Mouse (Mus musculus) layer of hippocampus, postnatal 10 days (tissue): Measurements from ENCODE around the gene A4gnt. TPM values are rescaled to one million over a fixed set of nuclear protein-coding genes. Genes with fewer than 3 reads are reported as not detected.

ENCODE experiments used
- DNase-seq, 2 experiments: peaks; one replicate each; pipeline ENCODE4 v3.0.0; 2021; ENCODE audit warnings: low spot score in 2 of 2
- total RNA-seq, 2 experiments: library from RNA; stranded (reverse); gene quantifications; 2 replicates each; pipeline ENCODE4 v1.2.3; 2021

Gene A4gnt
- total RNA-seq, 2 experiments from 2014 or later: not detected

DNA sequence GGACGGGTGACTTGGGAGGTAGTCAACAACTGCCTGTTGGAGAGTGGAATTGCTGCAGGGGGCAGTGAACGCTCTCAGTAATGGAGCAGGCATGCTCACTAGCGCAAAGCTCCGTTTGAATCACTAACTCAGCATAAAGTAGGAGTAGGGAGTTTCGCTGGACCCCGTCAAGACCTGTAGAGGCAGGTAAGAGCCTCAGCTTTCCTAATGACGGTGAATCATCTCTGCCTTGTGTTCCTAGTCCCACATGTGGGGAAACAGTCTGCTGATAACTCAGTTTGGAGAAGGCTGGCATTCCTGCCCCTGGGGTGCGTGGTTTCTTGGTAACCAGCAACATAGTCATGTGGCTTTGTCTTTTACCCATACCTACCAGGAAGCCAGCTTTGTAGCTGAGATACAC lies 20.0 kb downstream of the A4gnt start:
- DNase-seq: peak; percentile 25 to 34

DNA sequence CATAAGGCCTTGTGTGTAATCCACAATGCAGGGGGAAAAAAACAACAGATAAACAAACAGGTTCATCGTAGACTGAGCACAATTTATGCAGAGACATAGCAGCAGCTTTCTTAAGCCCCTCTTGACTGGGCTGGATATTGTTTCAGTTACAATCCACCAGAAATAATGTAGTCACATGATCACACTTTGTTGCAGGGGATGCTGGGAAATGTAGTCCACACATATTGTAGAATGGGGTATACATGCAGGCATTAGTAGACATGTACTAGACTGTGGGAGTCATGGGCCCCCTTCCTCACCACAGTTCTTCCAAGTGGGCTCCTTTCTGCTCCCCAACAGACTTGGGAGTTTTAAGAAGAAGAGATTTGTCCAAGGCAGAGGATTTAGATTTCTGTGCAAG lies 24.5 kb downstream of the A4gnt start:
- no peak for DNase-seq

DNA sequence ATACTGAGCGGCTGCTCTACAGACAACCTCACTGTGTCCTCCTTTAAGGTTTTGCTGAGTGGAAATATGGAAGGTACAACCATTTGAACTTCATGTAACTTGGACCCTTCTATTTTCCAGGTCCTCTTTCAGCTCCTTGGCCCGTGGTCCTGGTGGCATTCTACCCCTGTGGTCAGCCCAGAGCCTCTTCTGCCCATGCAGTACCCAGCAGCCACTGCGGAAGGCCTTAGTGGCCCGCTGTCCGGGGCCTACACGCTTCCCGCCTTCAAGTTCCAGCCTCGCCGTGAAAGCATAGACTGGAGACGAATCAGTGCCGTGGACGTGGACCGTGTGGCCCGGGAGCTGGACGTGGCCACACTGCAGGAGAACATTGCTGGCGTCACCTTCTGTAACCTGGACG lies 24.9 kb downstream of the A4gnt start:
- no peak for DNase-seq

DNA sequence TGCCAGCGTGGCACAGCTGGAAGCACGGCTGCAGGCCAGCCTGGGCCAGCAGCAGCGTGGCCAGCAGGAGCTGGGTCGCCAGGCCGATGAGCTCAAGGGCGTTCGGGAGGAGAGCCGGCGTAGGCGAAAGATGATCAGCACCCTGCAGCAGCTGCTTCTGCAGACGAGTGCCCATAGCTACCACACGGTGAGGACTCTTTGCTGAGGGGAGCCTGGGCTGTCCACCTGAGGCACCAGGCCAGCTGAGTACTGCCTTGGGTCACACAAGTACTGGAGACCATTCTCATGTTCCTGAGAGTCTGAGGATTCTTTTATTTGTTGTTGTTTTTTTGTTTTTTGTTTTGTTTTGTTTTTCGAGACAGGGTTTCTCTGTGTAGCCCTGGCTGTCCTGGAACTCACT lies 25.4 kb downstream of the A4gnt start:
- DNase-seq: no peak

DNA sequence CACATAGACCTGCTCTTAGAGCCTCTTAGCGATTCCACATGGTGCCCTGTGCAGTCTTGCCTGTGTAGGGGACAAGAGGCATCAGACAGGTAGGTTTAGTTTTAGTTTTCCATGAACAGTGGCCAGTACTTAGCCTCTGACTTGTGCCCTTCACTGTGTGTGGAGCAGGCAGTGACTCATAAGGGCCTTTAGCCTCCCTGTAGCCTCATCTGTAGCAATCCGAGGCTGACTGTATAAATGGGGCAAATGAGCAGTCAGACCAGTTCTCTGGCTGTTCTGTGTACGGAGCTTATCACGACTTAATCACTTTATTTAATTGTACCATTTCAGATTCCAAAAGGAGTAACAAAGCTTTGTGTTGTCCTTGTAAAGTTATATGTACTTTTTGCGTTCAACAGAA lies 27.7 kb downstream of the A4gnt start:
- no peak for DNase-seq

DNA sequence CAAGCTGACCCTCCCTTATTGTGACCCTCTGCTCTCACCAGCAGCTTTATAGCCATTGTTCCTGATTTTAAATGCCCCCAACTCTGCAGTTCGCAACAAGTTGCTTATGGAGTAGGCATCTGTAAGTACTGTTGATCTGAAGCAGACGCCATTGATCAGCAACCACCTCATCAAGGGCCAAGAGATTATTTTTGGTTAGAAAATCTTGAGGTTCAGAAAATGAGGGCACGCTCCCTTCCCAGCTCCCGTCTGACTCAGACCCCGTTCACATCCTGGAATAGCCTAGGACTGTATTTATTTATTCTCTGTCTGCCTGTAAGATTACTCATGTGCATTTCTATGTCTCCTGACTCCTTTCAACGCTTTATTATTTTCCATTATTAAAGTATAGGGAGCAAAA lies 33.1 kb downstream of the A4gnt start:
- DNase-seq: no peak

DNA sequence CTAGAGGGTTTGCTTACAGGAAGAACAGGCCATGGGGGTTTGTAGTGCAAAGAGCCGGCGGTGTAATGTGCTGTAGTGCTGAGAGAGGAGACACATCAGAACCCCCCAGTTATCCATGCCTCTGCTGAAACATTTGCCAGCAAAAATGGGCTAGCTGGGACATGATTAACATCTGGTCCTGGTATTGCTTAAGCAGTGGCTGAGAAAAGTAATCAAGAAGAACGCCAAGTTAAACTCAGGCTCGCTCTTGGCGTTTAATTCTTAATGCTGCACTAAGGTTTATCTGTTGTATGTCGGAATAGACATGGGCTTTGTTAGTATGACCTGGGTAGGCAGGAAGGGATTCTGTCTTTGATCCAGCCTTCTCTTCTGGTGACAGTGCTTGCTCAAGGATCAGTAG lies 33.8 kb downstream of the A4gnt start:
- no peak for DNase-seq

DNA sequence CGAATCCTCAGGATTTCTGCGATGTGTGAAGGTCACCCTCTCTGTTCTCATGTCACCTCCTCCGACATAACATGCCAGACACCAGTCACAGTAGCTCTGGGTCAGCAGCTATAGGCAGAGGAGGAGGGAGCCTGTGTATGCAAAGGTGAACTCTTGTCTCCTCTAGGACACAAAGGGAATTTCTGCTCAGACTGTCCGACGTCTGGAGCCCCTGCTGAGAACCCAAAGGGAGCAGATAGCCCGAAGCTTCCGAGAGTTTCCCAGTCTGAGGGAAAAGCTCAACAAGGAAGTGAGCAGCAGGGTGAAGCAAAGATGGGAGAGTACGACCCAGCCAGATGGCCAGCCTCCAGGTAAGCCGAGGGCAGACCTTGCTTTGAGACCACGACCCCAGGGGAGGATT lies 48.5 kb downstream of the A4gnt start:
- no peak for DNase-seq

DNA sequence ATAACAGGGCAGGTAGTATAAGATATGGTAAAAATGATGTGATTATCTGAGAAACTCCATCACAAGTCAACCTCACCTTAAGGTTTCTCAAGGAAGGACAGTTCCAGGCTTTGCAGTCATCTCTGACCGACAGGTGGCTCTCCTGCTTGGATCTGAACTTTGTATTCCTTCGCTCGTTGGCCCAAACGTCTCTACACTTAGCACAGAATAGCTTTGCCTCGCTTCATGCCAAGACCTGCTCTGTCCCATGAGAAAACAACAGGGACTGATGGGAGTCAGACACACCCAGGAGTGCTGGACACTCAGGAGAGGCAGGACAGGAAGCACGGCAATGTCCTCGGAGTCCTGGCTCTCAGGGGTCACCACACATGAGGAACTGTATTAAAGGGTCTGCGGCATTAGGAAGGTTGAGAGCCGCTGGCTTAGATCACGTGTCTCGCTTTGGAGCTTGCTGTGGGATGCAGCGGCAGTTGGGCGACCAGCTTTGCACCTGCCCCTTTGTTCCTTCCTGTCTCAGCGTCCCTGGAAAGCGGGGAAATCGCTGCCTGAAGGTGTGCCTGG lies 49.4 kb downstream of the A4gnt start:
- no peak for DNase-seq

DNA sequence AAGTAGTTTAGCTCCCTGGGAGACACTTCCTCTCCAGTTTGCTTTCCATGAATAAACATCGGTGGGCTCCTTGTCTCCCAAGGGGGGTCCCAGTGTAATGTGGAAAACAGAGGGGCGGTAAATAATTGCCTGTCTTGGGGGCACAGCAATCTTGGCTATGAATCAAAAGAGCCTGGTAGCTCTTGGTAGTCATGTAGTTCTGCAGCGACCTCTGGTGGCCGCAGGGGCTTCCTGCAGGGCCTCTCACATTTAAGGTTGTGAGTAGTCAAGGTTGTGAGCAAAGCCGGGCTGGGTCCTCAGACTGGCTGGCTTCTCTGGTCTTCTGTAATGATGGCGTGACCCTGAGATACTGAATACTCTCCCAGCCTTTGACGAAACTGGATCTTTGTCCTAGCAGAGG lies 50.1 kb downstream of the A4gnt start:
- peak; percentile 77 to 81 for DNase-seq

DNA sequence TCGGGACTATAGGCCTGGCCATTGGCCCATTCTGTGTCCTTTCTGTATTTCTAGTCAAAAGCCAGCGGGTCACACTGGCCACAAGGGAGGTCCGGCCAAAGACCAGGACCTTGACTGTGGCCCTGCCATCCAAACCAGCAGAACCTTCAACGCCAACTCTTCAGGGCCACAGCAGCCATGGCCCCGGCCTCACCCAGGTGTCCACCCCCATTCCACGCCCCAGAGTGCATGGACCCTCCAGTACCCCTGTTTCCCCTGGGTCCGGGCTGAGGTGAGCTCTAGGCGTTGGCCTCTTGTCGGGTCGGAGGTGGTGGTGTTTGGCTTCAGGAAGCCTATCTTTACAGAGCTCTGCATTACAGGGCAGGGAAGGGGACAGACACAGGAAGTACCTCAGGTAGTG lies 50.6 kb downstream of the A4gnt start:
- DNase-seq: no peak

DNA sequence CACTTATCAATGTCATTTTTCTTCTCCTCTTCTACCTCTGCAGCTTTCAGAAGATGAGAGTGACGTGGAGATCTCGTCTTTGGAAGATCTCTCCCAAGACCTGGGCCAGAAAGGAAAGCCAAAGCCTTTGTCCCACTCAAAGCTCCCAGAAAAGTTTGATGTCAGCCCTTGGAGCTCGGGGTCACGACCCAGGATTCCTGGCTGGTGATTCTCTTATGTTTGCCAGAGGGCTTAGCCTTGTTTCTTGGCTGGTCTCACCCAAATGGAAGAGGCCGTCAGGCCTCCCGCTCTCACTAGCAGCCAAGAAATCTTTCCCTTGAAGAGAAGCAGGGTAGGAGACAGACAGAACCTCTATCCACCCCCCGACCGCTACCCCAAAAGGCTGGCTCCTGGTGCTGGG lies 55.3 kb downstream of the A4gnt start:
- peak; percentile 21 to 28 for DNase-seq

DNA sequence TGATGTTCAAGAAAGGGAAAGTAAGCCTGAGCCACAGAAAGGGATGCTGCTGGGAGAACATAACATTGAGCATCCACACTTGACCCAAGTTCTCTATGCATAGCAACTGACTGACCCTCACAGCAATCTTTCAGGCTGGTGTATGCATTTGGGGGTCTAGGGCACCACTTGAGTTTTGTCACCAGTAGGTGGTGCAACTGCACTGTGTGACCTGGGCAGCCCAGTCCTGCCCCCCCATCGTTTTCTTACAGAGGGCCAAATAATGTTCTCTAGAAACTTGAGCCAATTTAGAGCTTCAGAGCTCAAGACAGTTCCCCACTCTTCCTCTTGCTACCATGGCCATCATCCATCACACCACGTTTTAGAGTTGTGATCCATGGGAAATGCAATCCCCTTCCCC lies 59.3 kb downstream of the A4gnt start:
- DNase-seq: no peak

Other genes with a start within 250 kb of the A4gnt start
- gene Mras, start 175.1 kb upstream of the A4gnt start, total RNA-seq: 10 to 100 TPM; 77.8 to 96.3 TPM
- under 1 TPM; 0.65 to 0.89 TPM for gene Nme9, start 161.0 kb upstream of the A4gnt start, total RNA-seq
- gene Armc8, start 43.6 kb upstream of the A4gnt start, total RNA-seq: 10 to 100 TPM; 58.3 to 61.2 TPM
- gene Dbr1, start 36.7 kb upstream of the A4gnt start, total RNA-seq: 10 to 100 TPM; 12.4 to 13.0 TPM
- gene Dzip1l, start 17.0 kb downstream of the A4gnt start, total RNA-seq: 10 to 100 TPM; 23.8 to 24.6 TPM
- gene Cldn18, start 104.8 kb downstream of the A4gnt start, total RNA-seq: not detected